Mouse (Mus musculus): ENCODE measurements around the gene Wwc1. TPM values are rescaled to one million over a fixed set of nuclear protein-coding genes. Genes with fewer than 3 reads are reported as not detected.

Gene Wwc1
- polyA plus RNA-seq, 1 experiment from 2014 or later: 14.9 TPM

DNA sequence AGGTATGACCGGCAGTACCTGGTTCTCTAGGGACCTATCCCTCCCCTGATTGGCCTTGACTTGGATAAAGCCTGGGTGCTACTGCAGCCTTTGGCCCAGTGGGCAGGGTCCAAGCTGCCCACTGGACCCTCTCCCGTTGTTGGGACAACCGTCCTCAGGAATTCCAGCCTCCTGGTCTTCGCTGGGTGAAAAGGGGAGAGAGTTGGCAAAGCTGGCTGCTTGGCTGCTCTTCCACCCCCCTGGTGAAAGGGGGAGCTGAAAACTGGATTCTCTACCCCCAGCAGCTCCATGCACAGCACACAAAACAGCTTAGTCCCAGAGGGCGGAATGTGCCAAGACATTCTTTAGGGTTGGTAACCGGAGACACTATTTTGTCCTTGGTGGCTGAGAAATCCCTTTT lies 3.8 kb downstream of the Wwc1 start:
- Histone ChIP-seq H3K27ac (ENCODE audit: low read length) (0 out of 2 replicates have a peak overlapping the region, but pooled peaks have one; percentile 8), H3K9me3 (ENCODE audit: control insufficient read depth, low read length) (no peaks in the 10 kb centered on the region), H3K27me3 (replicated peaks; ENCODE audit: control insufficient read depth, insufficient read depth, low read length) (no peaks in the 10 kb centered on the region), H3K36me3 (ENCODE audit: control insufficient read depth, insufficient read depth) (no peaks in the 10 kb centered on the region), H3K9ac (replicated peaks; ENCODE audit: low read depth, low read length) (no peak overlapping the region), H3K4me3 (replicated peaks; ENCODE audit: low read length) (no peak overlapping the region), H3K4me2 (ENCODE audit: low read length) (peak overlapping the region; percentile 73), H3K4me1 (replicated peaks; ENCODE audit: control insufficient read depth, insufficient read depth, low read length) (peaks cover 54% of the 10 kb centered on the region)
- peak; percentile 50 for ATAC-seq
- 18% methylated on average over 6 of the region's 6 CpGs for WGBS

- Histone ChIP-seq H3K9ac (replicated peaks; ENCODE audit: low read depth, low read length) (no peak overlapping the region), H3K4me3 (replicated peaks; ENCODE audit: low read length) (no peak overlapping the region), H3K27me3 (replicated peaks; ENCODE audit: control insufficient read depth, insufficient read depth, low read length) (no peaks in the 10 kb centered on the region), H3K4me2 (ENCODE audit: low read length) (no peak overlapping the region), H3K4me1 (replicated peaks; ENCODE audit: control insufficient read depth, insufficient read depth, low read length) (peaks cover 54% of the 10 kb centered on the region), H3K36me3 (ENCODE audit: control insufficient read depth, insufficient read depth) (no peaks in the 10 kb centered on the region), H3K27ac (ENCODE audit: low read length) (no peak overlapping the region), H3K9me3 (ENCODE audit: control insufficient read depth, low read length) (no peaks in the 10 kb centered on the region)
- no peak for ATAC-seq
- 86% methylated on average over 6 of the region's 6 CpGs for WGBS
These were observed 5.5 kb downstream of the Wwc1 start for GRCm38 (mm10) chr11:35974632-35975450.

GRCm38 (mm10) chr11:35973135-35973534 lies 7.2 kb downstream of the Wwc1 start:
- ATAC-seq: no peak
- 33% methylated on average over 7 of the region's 7 CpGs for WGBS
- Histone ChIP-seq H3K4me2 (ENCODE audit: low read length) (no peak overlapping the region), H3K4me1 (replicated peaks; ENCODE audit: control insufficient read depth, insufficient read depth, low read length) (peaks cover 40% of the 10 kb centered on the region), H3K27me3 (replicated peaks; ENCODE audit: control insufficient read depth, insufficient read depth, low read length) (no peaks in the 10 kb centered on the region), H3K4me3 (replicated peaks; ENCODE audit: low read length) (no peak overlapping the region), H3K9me3 (ENCODE audit: control insufficient read depth, low read length) (no peaks in the 10 kb centered on the region), H3K36me3 (ENCODE audit: control insufficient read depth, insufficient read depth) (no peaks in the 10 kb centered on the region), H3K27ac (ENCODE audit: low read length) (no peak overlapping the region), H3K9ac (replicated peaks; ENCODE audit: low read depth, low read length) (no peak overlapping the region)

GRCm38 (mm10) chr11:35972270-35972931 lies 7.9 kb downstream of the Wwc1 start:
- no peak for ATAC-seq
- no peaks in the 10 kb centered on the region for H3K27me3 ChIP-seq (replicated peaks; ENCODE audit: control insufficient read depth, insufficient read depth, low read length)
- H3K9me3 ChIP-seq (ENCODE audit: control insufficient read depth, low read length): no peaks in the 10 kb centered on the region
- H3K4me1 ChIP-seq (replicated peaks; ENCODE audit: control insufficient read depth, insufficient read depth, low read length): peaks cover 33% of the 10 kb centered on the region
- no peak overlapping the region for H3K9ac ChIP-seq (replicated peaks; ENCODE audit: low read depth, low read length)
- H3K4me2 ChIP-seq (ENCODE audit: low read length): no peak overlapping the region
- H3K4me3 ChIP-seq (replicated peaks; ENCODE audit: low read length): no peak overlapping the region
- H3K27ac ChIP-seq (ENCODE audit: low read length): no peak overlapping the region
- 16% methylated on average over 6 of the region's 6 CpGs for WGBS
- H3K36me3 ChIP-seq (ENCODE audit: control insufficient read depth, insufficient read depth): no peaks in the 10 kb centered on the region

DNA sequence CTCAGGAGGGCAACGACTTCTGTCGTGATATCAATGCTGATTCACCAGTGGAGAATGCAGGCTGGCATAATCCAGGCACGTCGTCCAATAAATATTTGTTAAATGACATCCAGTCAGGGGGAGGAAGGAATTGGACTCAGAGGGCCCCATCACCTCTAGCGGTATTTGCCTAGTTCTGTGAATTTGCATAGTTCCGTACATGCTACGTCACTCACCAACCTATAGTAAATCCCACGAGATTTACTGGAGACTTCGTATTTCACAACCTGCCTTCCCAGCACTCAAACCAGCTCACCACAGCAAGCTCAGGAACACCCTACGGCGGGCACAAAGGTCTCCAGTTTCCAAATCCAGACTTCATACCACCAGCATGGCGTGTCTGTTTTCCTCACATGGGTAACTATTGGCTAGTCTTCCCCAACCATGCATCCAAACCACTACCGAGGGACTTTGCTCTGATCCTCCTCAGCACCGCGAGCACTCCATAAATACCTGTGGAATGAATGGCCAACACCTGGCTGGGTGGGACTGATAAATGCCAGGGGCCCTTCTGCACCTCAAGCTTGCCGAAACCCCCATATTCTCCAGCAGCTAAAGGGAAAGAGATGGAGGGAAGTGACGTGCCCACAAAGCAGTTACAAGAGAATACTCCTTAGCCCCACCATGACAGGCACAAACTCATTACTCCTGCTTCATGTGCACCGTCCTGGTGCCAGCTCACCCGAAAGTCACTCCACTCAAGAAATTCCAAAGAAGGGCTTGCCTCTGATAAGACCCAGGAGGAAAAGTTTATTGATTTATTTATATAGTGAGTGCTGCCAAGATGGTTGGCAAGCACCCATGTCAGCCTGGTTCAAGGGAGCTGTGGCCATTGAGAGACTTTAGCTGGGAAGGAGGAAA lies 9.3 kb downstream of the Wwc1 start:
- WGBS: 92% methylated on average over 19 of the region's 19 CpGs
- peaks cover 19% of the 10 kb centered on the region for H3K4me1 ChIP-seq (replicated peaks; ENCODE audit: control insufficient read depth, insufficient read depth, low read length)

GRCm38 (mm10) chr11:35968291-35968690 lies 12.0 kb downstream of the Wwc1 start:
- WGBS: 98% methylated on average over 10 of the region's 10 CpGs

More for the DNA sequence above, 9.3 kb downstream of the Wwc1 start:
- no peak overlapping the region for H3K4me2 ChIP-seq (ENCODE audit: low read length)
- no peak overlapping the region for H3K9ac ChIP-seq (replicated peaks; ENCODE audit: low read depth, low read length)
- no peaks in the 10 kb centered on the region for H3K27me3 ChIP-seq (replicated peaks; ENCODE audit: control insufficient read depth, insufficient read depth, low read length)
- no peak overlapping the region for H3K4me3 ChIP-seq (replicated peaks; ENCODE audit: low read length)
- no peak overlapping the region for H3K27ac ChIP-seq (ENCODE audit: low read length)
- no peaks in the 10 kb centered on the region for H3K9me3 ChIP-seq (ENCODE audit: control insufficient read depth, low read length)
- no peaks in the 10 kb centered on the region for H3K36me3 ChIP-seq (ENCODE audit: control insufficient read depth, insufficient read depth)
- no peak for ATAC-seq

GRCm38 (mm10) chr11:35963981-35964549 lies 16.3 kb downstream of the Wwc1 start:
- no peaks in the 10 kb centered on the region for H3K27me3 ChIP-seq (replicated peaks; ENCODE audit: control insufficient read depth, insufficient read depth, low read length)
- no peak for ATAC-seq
- H3K4me2 ChIP-seq (ENCODE audit: low read length): no peak overlapping the region
- no peaks in the 10 kb centered on the region; the same call in 1 of the 2 replicates for H3K4me1 ChIP-seq (replicated peaks; ENCODE audit: control insufficient read depth, insufficient read depth, low read length)
- no peaks in the 10 kb centered on the region for H3K9me3 ChIP-seq (ENCODE audit: control insufficient read depth, low read length)
- no peak overlapping the region for H3K9ac ChIP-seq (replicated peaks; ENCODE audit: low read depth, low read length)
- H3K36me3 ChIP-seq (ENCODE audit: control insufficient read depth, insufficient read depth): no peaks in the 10 kb centered on the region
- H3K4me3 ChIP-seq (replicated peaks; ENCODE audit: low read length): no peak overlapping the region
- WGBS: 80% methylated on average over 9 of the region's 9 CpGs
- no peak overlapping the region for H3K27ac ChIP-seq (ENCODE audit: low read length)

More at GRCm38 (mm10) chr11:35968291-35968690, 12.0 kb downstream of the Wwc1 start:
- Histone ChIP-seq H3K9me3 (ENCODE audit: control insufficient read depth, low read length) (no peaks in the 10 kb centered on the region), H3K4me1 (replicated peaks; ENCODE audit: control insufficient read depth, insufficient read depth, low read length) (peaks cover 13% of the 10 kb centered on the region), H3K4me3 (replicated peaks; ENCODE audit: low read length) (no peak overlapping the region), H3K4me2 (ENCODE audit: low read length) (no peak overlapping the region), H3K9ac (replicated peaks; ENCODE audit: low read depth, low read length) (no peak overlapping the region), H3K27me3 (replicated peaks; ENCODE audit: control insufficient read depth, insufficient read depth, low read length) (no peaks in the 10 kb centered on the region), H3K27ac (ENCODE audit: low read length) (no peak overlapping the region), H3K36me3 (ENCODE audit: control insufficient read depth, insufficient read depth) (no peaks in the 10 kb centered on the region)
- no peak for ATAC-seq

DNA sequence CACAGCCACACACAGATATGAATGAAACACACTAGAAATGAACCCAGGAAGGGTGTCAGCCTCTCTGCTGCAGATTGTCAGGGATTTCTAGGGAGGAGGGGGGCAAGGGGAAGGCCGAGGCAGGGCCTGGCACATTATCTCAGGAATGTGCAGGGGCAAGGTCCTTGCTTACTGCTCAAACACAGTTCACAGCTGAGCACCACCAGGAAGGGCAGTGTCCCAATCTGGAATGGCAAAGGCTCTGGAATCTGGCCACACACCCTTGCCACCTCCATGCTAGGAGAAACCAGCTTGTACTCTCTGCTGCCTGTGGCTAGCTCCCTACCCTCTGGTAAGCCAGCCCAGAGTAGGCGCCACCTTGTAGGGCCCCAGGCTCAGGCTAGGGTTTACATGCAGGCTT lies 16.8 kb downstream of the Wwc1 start:
- H3K27me3 ChIP-seq (replicated peaks; ENCODE audit: control insufficient read depth, insufficient read depth, low read length): no peaks in the 10 kb centered on the region
- H3K4me2 ChIP-seq (ENCODE audit: low read length): no peak overlapping the region
- H3K9ac ChIP-seq (replicated peaks; ENCODE audit: low read depth, low read length): no peak overlapping the region
- H3K4me1 ChIP-seq (replicated peaks; ENCODE audit: control insufficient read depth, insufficient read depth, low read length): no peaks in the 10 kb centered on the region; the same call in 1 of the 2 replicates
- ATAC-seq: no peak
- no peaks in the 10 kb centered on the region for H3K36me3 ChIP-seq (ENCODE audit: control insufficient read depth, insufficient read depth)
- no peaks in the 10 kb centered on the region for H3K9me3 ChIP-seq (ENCODE audit: control insufficient read depth, low read length)
- H3K27ac ChIP-seq (ENCODE audit: low read length): no peak overlapping the region
- H3K4me3 ChIP-seq (replicated peaks; ENCODE audit: low read length): no peak overlapping the region
- WGBS: 56% methylated on average over 2 of the region's 2 CpGs
